Comparison of ENCODE assay signal across 25 mouse cellular contexts in genomic region chr1:162354780-162355179, GRCm38 (mm10).
"Had no signal": no experiment of that assay in that cellular context is flagged by ENCODE, and none has a peak within 500 bp of the region (broad histone marks: within the 10 kb centered on the region; RNA-seq: fewer than 3 reads in every experiment).

No protein-coding gene starts in this region.

- H3K27ac ChIP-seq: embryonic facial prominence, embryonic 10.5 days; embryonic facial prominence, embryonic 12.5 days; embryonic facial prominence, embryonic 13.5 days; embryonic facial prominence, embryonic 15.5 days; forebrain, embryonic 10.5 days; forebrain, embryonic 12.5 days; forebrain, embryonic 13.5 days; forebrain, embryonic 15.5 days; gastrocnemius, adult 2 months; heart, adult 2 months had no signal

- H3K27me3 ChIP-seq: embryonic facial prominence, embryonic 12.5 days; embryonic facial prominence, embryonic 13.5 days; embryonic facial prominence, embryonic 15.5 days; forebrain, embryonic 12.5 days; forebrain, embryonic 13.5 days; forebrain, embryonic 15.5 days had no signal

- H3K4me2 ChIP-seq: embryonic facial prominence, embryonic 12.5 days; embryonic facial prominence, embryonic 13.5 days; embryonic facial prominence, embryonic 15.5 days; forebrain, embryonic 12.5 days; forebrain, embryonic 13.5 days; forebrain, embryonic 15.5 days had no signal

- DNase-seq: cerebellum, adult 8-10 months; cerebellum, adult 9-10 months; cerebellum, adult 9-11 months; cerebellum, postnatal 10 days; cerebellum, postnatal 14 days; cerebellum, postnatal 25 days; embryo, embryonic 11 days; forebrain, postnatal 0 days; gastrocnemius, adult 2 months; gastrocnemius, postnatal 10 days; gastrocnemius, postnatal 14 days; gastrocnemius, postnatal 25 days; gastrocnemius, postnatal 36 days; heart, adult 18-20 months; heart, adult 2 months had no signal

- H3K36me3 ChIP-seq: embryonic facial prominence, embryonic 10.5 days; embryonic facial prominence, embryonic 12.5 days; embryonic facial prominence, embryonic 13.5 days; embryonic facial prominence, embryonic 15.5 days; forebrain, embryonic 10.5 days; forebrain, embryonic 12.5 days; forebrain, embryonic 15.5 days had no signal

- H3K9me3 ChIP-seq: embryonic facial prominence, embryonic 10.5 days; embryonic facial prominence, embryonic 12.5 days; embryonic facial prominence, embryonic 13.5 days; embryonic facial prominence, embryonic 15.5 days; forebrain, embryonic 10.5 days; forebrain, embryonic 12.5 days; forebrain, embryonic 13.5 days; forebrain, embryonic 15.5 days had no signal

- H3K9ac ChIP-seq: embryonic facial prominence, embryonic 12.5 days; embryonic facial prominence, embryonic 13.5 days; embryonic facial prominence, embryonic 15.5 days; forebrain, embryonic 12.5 days; forebrain, embryonic 13.5 days; forebrain, embryonic 15.5 days; forebrain, postnatal 0 days had no signal

- ATAC-seq: forebrain, embryonic 13.5 days; forebrain, embryonic 14.5 days; forebrain, embryonic 15.5 days had no signal

- H3K4me3 ChIP-seq: embryonic facial prominence, embryonic 10.5 days; embryonic facial prominence, embryonic 12.5 days; embryonic facial prominence, embryonic 13.5 days; embryonic facial prominence, embryonic 15.5 days; erythroblast, embryonic 14.5 days; forebrain, embryonic 10.5 days; forebrain, embryonic 12.5 days; forebrain, embryonic 13.5 days; forebrain, embryonic 15.5 days; gastrocnemius, adult 2 months; heart, adult 2 months had no signal
